Mouse (Mus musculus) heart, adult 11 months (tissue): ENCODE measurements around the gene Fgd1.
A peak's percentile ranks its signal among the peaks of the same experiment; 100 is the strongest.

ENCODE experiments used
- DNase-seq: peaks from one replicate; pipeline ENCODE4 v3.0.0; 2022

Fgd1 gene

GRCm38 (mm10) chrX:151096171-151097058 lies 50.5 kb downstream of the Fgd1 start, which contains the start of gene Tsr2:
Gene Tsr2 (minus strand): TSS chrX:151096543.
- DNase-seq = peak; percentile 97

- DNase-seq = no peak
Observed at GRCm38 (mm10) chrX:151107301-151108067, 61.5 kb downstream of the Fgd1 start.

GRCm38 (mm10) chrX:151116795-151117194 lies 70.8 kb downstream of the Fgd1 start:
- no peak for DNase-seq

- DNase-seq = no peak
Observed at GRCm38 (mm10) chrX:151117432-151117831, 71.5 kb downstream of the Fgd1 start.

GRCm38 (mm10) chrX:151123933-151124332 lies 78.0 kb downstream of the Fgd1 start:
- DNase-seq = no peak

- no peak for DNase-seq
Observed at GRCm38 (mm10) chrX:151130493-151130892, 84.5 kb downstream of the Fgd1 start.

- no peak for DNase-seq
Observed at GRCm38 (mm10) chrX:151132785-151133184, 86.8 kb downstream of the Fgd1 start.
